Mouse (Mus musculus) kidney, adult 2 months (tissue): ENCODE measurements around the gene Asxl1. TPM values are rescaled to one million over a fixed set of nuclear protein-coding genes. Genes with fewer than 3 reads are reported as not detected.

Experiments
- DNase-seq: peaks from one replicate; pipeline ENCODE4 v3.0.0; 2021
- H3K27ac ChIP-seq: fragments of 200-500 bp; 2 replicates; pipeline ENCODE4 v1.5.1; 2012; ENCODE audit warnings: low read depth, low read length, control low read depth, inconsistent platforms; ENCODE audit not compliant: insufficient read depth
- H3K27me3 ChIP-seq: fragments of 200-500 bp; replicated peaks from 2 replicates; pipeline ENCODE4 v1.6.1; 2012; ENCODE audit warnings: mild to moderate bottlenecking, moderate library complexity, low read length, inconsistent platforms; ENCODE audit not compliant: control insufficient read depth, insufficient read depth
- H3K36me3 ChIP-seq: fragments of 200-500 bp; 2 replicates; pipeline ENCODE4 v1.6.1; 2012; ENCODE audit warnings: mild to moderate bottlenecking, moderate library complexity, low read length, inconsistent platforms; ENCODE audit not compliant: control insufficient read depth, insufficient read depth
- H3K4me1 ChIP-seq: fragments of 200-500 bp; 2 replicates; pipeline ENCODE4 v1.6.1; 2011; ENCODE audit warnings: low read length; ENCODE audit not compliant: control insufficient read depth, insufficient read depth
- H3K4me3 ChIP-seq: fragments of 200-500 bp; 2 replicates; pipeline ENCODE4 v1.5.1; 2011; ENCODE audit warnings: mild to moderate bottlenecking, low read depth, low read length, control low read depth; ENCODE audit not compliant: insufficient read depth
- CTCF ChIP-seq: fragments of 200-500 bp; conservative IDR thresholded peaks from 2 replicates; pipeline ENCODE4 v1.5.1; 2011; ENCODE audit warnings: low read depth, mild to moderate bottlenecking, control low read depth, low read length, moderate library complexity, mixed read lengths; ENCODE audit not compliant: insufficient read depth, insufficient read length
- POLR2A ChIP-seq: fragments of 200-500 bp; IDR thresholded peaks from one replicate; pipeline ENCODE4 v1.6.1; 2011; ENCODE audit warnings: low read depth, low read length, control low read depth
- WGBS: fragments of 180-500 bp; shearing (Covaris S2); methylation state at CpG from one replicate; pipeline ENCODE4 v1.1.7; 2018; 5-methylcytosine and 5-hydroxymethylcytosine counted together
- polyA plus RNA-seq: library from polyadenylated mRNA; depleted of rRNA; stranded (reverse); fragments of >200 nt; gene quantifications from 2 replicates; pipeline ENCODE4 v1.2.3, GENCODE M21; 2012

Gene Asxl1
- polyA plus RNA-seq, 1 experiment: 10.0 TPM

GRCm38 (mm10) chr2:153309106-153309505 lies 36.5 kb upstream of the Asxl1 start:
- H3K4me1 ChIP-seq: no peaks in the 10 kb centered on the region; the same call in 1 of the 2 replicates
- H3K27ac ChIP-seq: no peak overlapping the region
- 72% methylated on average over 8 of the region's 8 CpGs for WGBS
- no peak for DNase-seq
- no peaks in the 10 kb centered on the region for H3K36me3 ChIP-seq
- no peaks in the 10 kb centered on the region for H3K27me3 ChIP-seq
- no peak overlapping the region for H3K4me3 ChIP-seq
- TF ChIP-seq CTCF: no peak
- no peak for TF ChIP-seq POLR2A

- no peak for TF ChIP-seq CTCF
- no peak for TF ChIP-seq POLR2A
- no peaks in the 10 kb centered on the region for H3K36me3 ChIP-seq
- 72% methylated on average over 6 of the region's 6 CpGs for WGBS
- H3K27me3 ChIP-seq: no peaks in the 10 kb centered on the region
- no peak overlapping the region for H3K4me3 ChIP-seq
- H3K27ac ChIP-seq: no peak overlapping the region
- DNase-seq: no peak
- no peaks in the 10 kb centered on the region; the same call in 1 of the 2 replicates for H3K4me1 ChIP-seq
Measured at GRCm38 (mm10) chr2:153310228-153310627, 35.4 kb upstream of the Asxl1 start.

GRCm38 (mm10) chr2:153312884-153313283 lies 32.7 kb upstream of the Asxl1 start:
- Histone ChIP-seq H3K4me1 (no peaks in the 10 kb centered on the region; the same call in 1 of the 2 replicates), H3K27ac (no peak overlapping the region), H3K27me3 (no peaks in the 10 kb centered on the region), H3K36me3 (no peaks in the 10 kb centered on the region), H3K4me3 (no peak overlapping the region)
- DNase-seq: no peak
- TF ChIP-seq POLR2A (no peak), CTCF (no peak)
- WGBS: 90% methylated on average over 9 of the region's 9 CpGs

- no peaks in the 10 kb centered on the region for H3K27me3 ChIP-seq
- TF ChIP-seq POLR2A: no peak
- no peak for TF ChIP-seq CTCF
- H3K36me3 ChIP-seq: no peaks in the 10 kb centered on the region; the same call in none of the 2 replicates
- DNase-seq: no peak
- H3K4me1 ChIP-seq: no peaks in the 10 kb centered on the region
- H3K27ac ChIP-seq: no peak overlapping the region
- 96% methylated on average over 4 of the region's 4 CpGs for WGBS
- H3K4me3 ChIP-seq: no peak overlapping the region
Measured at GRCm38 (mm10) chr2:153318408-153318807, 27.2 kb upstream of the Asxl1 start.

GRCm38 (mm10) chr2:153319036-153319643 lies 26.5 kb upstream of the Asxl1 start:
- TF ChIP-seq POLR2A: no peak
- TF ChIP-seq CTCF: no peak
- DNase-seq: peak; percentile 28
- H3K36me3 ChIP-seq: peaks cover 2% of the 10 kb centered on the region
- no peaks in the 10 kb centered on the region for H3K4me1 ChIP-seq
- no peaks in the 10 kb centered on the region for H3K27me3 ChIP-seq
- H3K4me3 ChIP-seq: no peak overlapping the region
- WGBS: 60% methylated on average over 8 of the region's 8 CpGs
- peak overlapping the region; percentile 53; the same call in 1 of the 2 replicates for H3K27ac ChIP-seq

- TF ChIP-seq POLR2A: no peak
- no peak for TF ChIP-seq CTCF
- H3K4me3 ChIP-seq: no peak overlapping the region
- 62% methylated on average over 9 of the region's 9 CpGs for WGBS
- H3K27me3 ChIP-seq: no peaks in the 10 kb centered on the region
- DNase-seq: no peak
- no peak overlapping the region for H3K27ac ChIP-seq
- no peaks in the 10 kb centered on the region for H3K4me1 ChIP-seq
- H3K36me3 ChIP-seq: peaks cover 5% of the 10 kb centered on the region
Measured at GRCm38 (mm10) chr2:153325706-153326376, 19.8 kb upstream of the Asxl1 start.

- 88% methylated on average over 5 of the region's 5 CpGs for WGBS
- Histone ChIP-seq H3K27me3 (no peaks in the 10 kb centered on the region), H3K36me3 (no peaks in the 10 kb centered on the region), H3K4me1 (no peaks in the 10 kb centered on the region), H3K4me3 (no peak overlapping the region), H3K27ac (no peak overlapping the region)
- TF ChIP-seq POLR2A: no peak
- TF ChIP-seq CTCF: no peak
- no peak for DNase-seq
Measured at GRCm38 (mm10) chr2:153332271-153332670, 13.4 kb upstream of the Asxl1 start.
